Mouse (Mus musculus) erythroblast, embryonic 14.5 days (primary cell): Measurements from ENCODE around the gene Taf4. TPM values are rescaled to one million over a fixed set of nuclear protein-coding genes. Genes with fewer than 3 reads are reported as not detected.

ENCODE experiments used
- H3K27me3 ChIP-seq: 2 replicates; pipeline ENCODE4 v1.6.1; 2012; ENCODE audit warnings: inconsistent platforms; ENCODE audit not compliant: control insufficient read depth
- H3K36me3 ChIP-seq: 2 replicates; pipeline ENCODE4 v1.6.1; 2012; ENCODE audit warnings: mild to moderate bottlenecking, inconsistent platforms; ENCODE audit not compliant: control insufficient read depth
- H3K4me1 ChIP-seq: 2 replicates; pipeline ENCODE4 v1.6.1; 2012; ENCODE audit warnings: inconsistent platforms; ENCODE audit not compliant: control insufficient read depth
- H3K4me3 ChIP-seq: replicated peaks from 2 replicates; pipeline ENCODE3; 2012; ENCODE audit warnings: moderate library complexity, mild to moderate bottlenecking, inconsistent platforms
- H3K9me3 ChIP-seq: 2 replicates; pipeline ENCODE4 v1.6.1; 2012; ENCODE audit warnings: low read length, inconsistent platforms, mixed read lengths; ENCODE audit not compliant: control insufficient read depth
- GATA1 ChIP-seq: IDR thresholded peaks from 2 replicates; pipeline ENCODE4 v1.6.1; 2012; ENCODE audit warnings: low read length, inconsistent platforms, mixed read lengths
- TAL1 ChIP-seq: IDR thresholded peaks from 3 replicates; pipeline ENCODE4 v1.6.1; 2012; ENCODE audit warnings: low read length, inconsistent platforms, mixed read lengths
- polyA plus RNA-seq: library from polyadenylated mRNA; stranded (reverse); fragments of >175 nt; gene quantifications from 2 replicates; pipeline ENCODE4 v1.2.3, GENCODE M21; 2012

Gene Taf4
- polyA plus RNA-seq, 1 experiment: 2.6 TPM

GRCm38 (mm10) chr2:179862676-179863075, 113.8 kb downstream of the Taf4 start:
- H3K36me3 ChIP-seq: no peaks in the 10 kb centered on the region
- H3K4me3 ChIP-seq: no peak overlapping the region
- no peaks in the 10 kb centered on the region for H3K27me3 ChIP-seq
- no peaks in the 10 kb centered on the region for H3K4me1 ChIP-seq
- TF ChIP-seq TAL1 (no peak), GATA1 (no peak)
- H3K9me3 ChIP-seq: no peaks in the 10 kb centered on the region

Other genes with a start within 250 kb of the Taf4 start
- gene Lsm14b, start 48.3 kb upstream of the Taf4 start, polyA plus RNA-seq: 2.3 and 2.5 TPM in 2 replicates
- gene Psma7, start 65.8 kb upstream of the Taf4 start, polyA plus RNA-seq: 6.1 and 6.3 TPM in 2 replicates
- gene Ss18l1, start 65.9 kb upstream of the Taf4 start, polyA plus RNA-seq: 0.01 and 0.07 TPM in 2 replicates
- 0.58 and 1.0 TPM in 2 replicates for gene Mtg2, start 93.9 kb upstream of the Taf4 start, polyA plus RNA-seq
- gene Hrh3, start 127.8 kb upstream of the Taf4 start, polyA plus RNA-seq: not detected in 2 replicates
- 0.76 and 1.2 TPM in 2 replicates for gene Osbpl2, start 142.7 kb upstream of the Taf4 start, polyA plus RNA-seq
- gene Adrm1, start 194.8 kb upstream of the Taf4 start, polyA plus RNA-seq: 69.4 and 72.6 TPM in 2 replicates
- 0.08 and 0.14 TPM in 2 replicates for gene Lama5, start 249.2 kb upstream of the Taf4 start, polyA plus RNA-seq